ENCODE assay signal across 26 mouse cellular contexts in the genomic region with DNA sequence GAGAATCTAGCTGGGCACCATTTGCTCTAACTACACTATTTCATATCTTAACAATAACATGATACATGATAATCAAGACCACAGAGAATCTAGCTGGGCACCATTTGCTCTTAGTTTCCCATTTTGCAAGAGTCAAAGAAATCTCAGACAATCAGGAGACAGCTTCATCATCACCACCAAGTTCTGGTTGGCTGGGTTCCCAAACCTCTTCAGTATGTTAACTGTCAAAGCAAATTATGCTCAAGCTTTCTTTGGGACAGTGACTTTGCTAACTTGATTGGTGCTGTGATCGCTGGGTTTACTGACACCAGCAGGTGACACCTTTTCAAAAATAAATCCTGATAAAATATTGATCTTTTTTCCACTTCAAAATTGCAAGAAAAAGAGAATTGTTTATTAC.
DNase-seq lines count a peak whose midpoint lies in the region; ATAC-seq and TF ChIP-seq lines count a peak whose summit lies in the region.
"Had no signal": no experiment of that assay in that cellular context is flagged by ENCODE, and none has a peak within 500 bp of the region (broad histone marks: within the 10 kb centered on the region; RNA-seq: fewer than 3 reads in every experiment).

No protein-coding gene starts in this region.

- H3K27ac ChIP-seq in hindbrain, embryonic 14.5 days: no peak overlapping the region
- H3K27ac ChIP-seq in hindbrain, embryonic 11.5 days (ENCODE audit: low read depth, low read length): no peak overlapping the region
- no peak overlapping the region for H3K27ac ChIP-seq in lung, embryonic 14.5 days (ENCODE audit: low read depth)
- H3K27ac ChIP-seq in intestine, embryonic 15.5 days: no peak overlapping the region
- H3K27ac ChIP-seq: embryonic facial prominence, embryonic 10.5 days; embryonic facial prominence, embryonic 13.5 days; forebrain, embryonic 13.5 days; gastrocnemius, adult 2 months; hindbrain, embryonic 15.5 days had no signal

- no peak overlapping the region for H3K9ac ChIP-seq in hindbrain, embryonic 14.5 days
- H3K9ac ChIP-seq in hindbrain, embryonic 11.5 days (ENCODE audit: low read depth, low read length): no peak overlapping the region
- H3K9ac ChIP-seq in lung, embryonic 14.5 days: no peak overlapping the region
- H3K9ac ChIP-seq in intestine, embryonic 15.5 days: no peak overlapping the region
- H3K9ac ChIP-seq: embryonic facial prominence, embryonic 13.5 days; forebrain, embryonic 13.5 days; forebrain, postnatal 0 days; hindbrain, embryonic 15.5 days had no signal

- H3K4me1 ChIP-seq in hindbrain, embryonic 14.5 days (replicated peaks; ENCODE audit: control insufficient read depth, insufficient read depth, low read length): no peaks in the 10 kb centered on the region
- H3K4me1 ChIP-seq in hindbrain, embryonic 11.5 days (replicated peaks; ENCODE audit: control insufficient read depth, insufficient read depth, low read length): no peaks in the 10 kb centered on the region
- H3K4me1 ChIP-seq in lung, embryonic 14.5 days (ENCODE audit: insufficient read depth): no peaks in the 10 kb centered on the region
- H3K4me1 ChIP-seq in intestine, embryonic 15.5 days (replicated peaks): no peaks in the 10 kb centered on the region
- H3K4me1 ChIP-seq: embryonic facial prominence, embryonic 10.5 days; embryonic facial prominence, embryonic 13.5 days; forebrain, embryonic 13.5 days; hindbrain, embryonic 15.5 days had no signal

- no peaks in the 10 kb centered on the region for H3K36me3 ChIP-seq in hindbrain, embryonic 14.5 days (replicated peaks; ENCODE audit: control insufficient read depth, insufficient read depth)
- H3K36me3 ChIP-seq in hindbrain, embryonic 11.5 days (ENCODE audit: control insufficient read depth, insufficient read depth, low read length): no peaks in the 10 kb centered on the region
- H3K36me3 ChIP-seq in lung, embryonic 14.5 days (ENCODE audit: insufficient read depth): no peaks in the 10 kb centered on the region
- no peaks in the 10 kb centered on the region for H3K36me3 ChIP-seq in intestine, embryonic 15.5 days
- H3K36me3 ChIP-seq: embryonic facial prominence, embryonic 10.5 days; embryonic facial prominence, embryonic 13.5 days; hindbrain, embryonic 15.5 days had no signal

- H3K27me3 ChIP-seq in hindbrain, embryonic 14.5 days (ENCODE audit: control insufficient read depth, insufficient read depth, low read length): no peaks in the 10 kb centered on the region
- no peaks in the 10 kb centered on the region for H3K27me3 ChIP-seq in hindbrain, embryonic 11.5 days (ENCODE audit: control insufficient read depth, insufficient read depth, low read length)
- no peaks in the 10 kb centered on the region for H3K27me3 ChIP-seq in lung, embryonic 14.5 days (ENCODE audit: insufficient read depth, low read length)
- H3K27me3 ChIP-seq in intestine, embryonic 15.5 days (replicated peaks): no peaks in the 10 kb centered on the region
- H3K27me3 ChIP-seq: embryonic facial prominence, embryonic 13.5 days; forebrain, embryonic 13.5 days; hindbrain, embryonic 15.5 days; Patski had no signal

- no peak overlapping the region for H3K4me2 ChIP-seq in hindbrain, embryonic 14.5 days (replicated peaks)
- no peak overlapping the region for H3K4me2 ChIP-seq in hindbrain, embryonic 11.5 days (replicated peaks; ENCODE audit: low read depth, low read length)
- H3K4me2 ChIP-seq in lung, embryonic 14.5 days: no peak overlapping the region
- no peak overlapping the region for H3K4me2 ChIP-seq in intestine, embryonic 15.5 days (replicated peaks)
- H3K4me2 ChIP-seq: embryonic facial prominence, embryonic 13.5 days; forebrain, embryonic 13.5 days; heart, embryonic 11.5 days; hindbrain, embryonic 15.5 days had no signal

- WGBS in hindbrain, embryonic 14.5 days: 75% methylated on average over 1 of the region's 1 CpGs
- 85% methylated on average over 1 of the region's 1 CpGs for WGBS in hindbrain, embryonic 11.5 days
- WGBS in lung, embryonic 14.5 days: 66% methylated on average over 1 of the region's 1 CpGs
- 83% methylated on average over 1 of the region's 1 CpGs for WGBS in intestine, embryonic 15.5 days

- TF ChIP-seq CTCF in lung, embryonic 14.5 days (IDR thresholded peaks at IDR 0.05; ENCODE audit: low read depth): no peak

- DNase-seq in cerebellum, postnatal 10 days: peak; percentile 70 to 76
- no peak for DNase-seq in cerebellum, adult 11-12 months
- peak; percentile 49 for DNase-seq in hindbrain, embryonic 14.5 days (ENCODE audit: low spot score)
- no peak for DNase-seq in hindbrain, embryonic 11.5 days (ENCODE audit: low spot score)
- peak; percentile 13 for DNase-seq in lung, embryonic 14.5 days
- DNase-seq in lung, postnatal 10 days: no peak
- peak; percentile 43 for DNase-seq in retina, embryonic 14.5 days (ENCODE audit: low spot score)
- DNase-seq: adrenal gland, postnatal 10 days; adrenal gland, postnatal 36 days; cerebellum, adult 18-20 months; cerebellum, adult 9-10 months; cerebellum, postnatal 36 days; embryo, embryonic 11 days; forebrain, postnatal 0 days; gastrocnemius, adult 2 months; gastrocnemius, postnatal 14 days; heart, adult 11 months had no signal

- no peaks in the 10 kb centered on the region for H3K9me3 ChIP-seq in hindbrain, embryonic 14.5 days (ENCODE audit: control insufficient read depth, low read length)
- no peaks in the 10 kb centered on the region for H3K9me3 ChIP-seq in hindbrain, embryonic 11.5 days (ENCODE audit: control insufficient read depth, low read length)
- H3K9me3 ChIP-seq in lung, embryonic 14.5 days (ENCODE audit: low read depth, low read length): no peaks in the 10 kb centered on the region
- H3K9me3 ChIP-seq in intestine, embryonic 15.5 days: no peaks in the 10 kb centered on the region
- H3K9me3 ChIP-seq: embryonic facial prominence, embryonic 10.5 days; embryonic facial prominence, embryonic 13.5 days; forebrain, embryonic 13.5 days; hindbrain, embryonic 15.5 days had no signal

- ATAC-seq in hindbrain, embryonic 14.5 days (ENCODE audit: low FRiP score): no peak
- ATAC-seq in hindbrain, embryonic 11.5 days (ENCODE audit: low FRiP score): no peak
- no peak for ATAC-seq in lung, embryonic 14.5 days (ENCODE audit: insufficient read depth)
- ATAC-seq in intestine, embryonic 15.5 days: no peak
- ATAC-seq: forebrain, embryonic 13.5 days; forebrain, postnatal 0 days; intestine, embryonic 16.5 days; Patski had no signal

- H3K4me3 ChIP-seq in hindbrain, embryonic 14.5 days (replicated peaks; ENCODE audit: low read length): no peak overlapping the region
- no peak overlapping the region for H3K4me3 ChIP-seq in hindbrain, embryonic 11.5 days (ENCODE audit: low read depth, low read length)
- no peak overlapping the region for H3K4me3 ChIP-seq in lung, embryonic 14.5 days (ENCODE audit: low read depth, low read length)
- no peak overlapping the region for H3K4me3 ChIP-seq in intestine, embryonic 15.5 days (replicated peaks)
- H3K4me3 ChIP-seq: embryonic facial prominence, embryonic 10.5 days; embryonic facial prominence, embryonic 13.5 days; erythroblast, embryonic 14.5 days; forebrain, embryonic 13.5 days; gastrocnemius, adult 2 months; hindbrain, embryonic 15.5 days had no signal

Comparison
In these comparisons a context has a peak if more than half of its experiments do, and no peak if none do; other contexts are left out.
1. DNase-seq: peak in cerebellum, postnatal 10 days (2 of 2), hindbrain, embryonic 14.5 days (single experiment), lung, embryonic 14.5 days (single experiment) and retina, embryonic 14.5 days (single experiment); none in cerebellum, adult 11-12 months (single experiment), hindbrain, embryonic 11.5 days (single experiment) and lung, postnatal 10 days (single experiment).